Mouse (Mus musculus): ENCODE measurements around the gene Kansl2. TPM values are rescaled to one million over a fixed set of nuclear protein-coding genes. Genes with fewer than 3 reads are reported as not detected.
A peak's percentile ranks its signal among the peaks of the same experiment; 100 is the strongest.

Kansl2 gene
- total and polyA plus RNA-seq, 2 experiments from 2014 or later = 53.3 to 95.1 TPM

DNA sequence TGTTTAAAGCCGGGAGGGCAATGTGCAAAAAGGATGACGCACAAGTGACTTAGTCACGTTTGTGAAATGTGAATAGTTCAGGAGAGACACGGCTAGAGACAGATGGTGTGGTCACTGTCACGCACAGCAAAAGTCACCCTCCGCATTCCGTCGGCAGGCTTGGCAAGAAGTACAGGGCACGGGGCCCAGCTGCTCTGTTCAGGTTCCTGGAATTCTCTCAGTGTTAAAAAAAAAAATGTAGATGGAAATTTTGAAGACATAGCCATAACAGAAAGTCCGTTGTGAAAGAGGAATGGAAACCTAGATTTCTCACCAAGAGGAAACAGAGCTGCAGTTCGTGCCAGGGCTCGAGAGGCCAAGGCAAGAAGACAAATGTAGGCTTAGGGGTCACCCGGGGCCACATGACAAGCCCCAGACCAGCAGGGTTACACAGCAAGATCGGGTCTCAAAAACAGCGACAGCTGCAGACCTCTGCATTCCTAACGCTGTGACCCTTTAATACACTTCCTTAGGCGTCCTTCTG lies 21.2 kb downstream of the Kansl2 start:
- no peak overlapping the region for H3K9ac ChIP-seq (replicated peaks; ENCODE audit: low read length)
- DNase-seq (ENCODE audit: low spot score) = peak; percentile 22
- no peak for TF ChIP-seq CTCF (IDR thresholded peaks at IDR 0.05; ENCODE audit: low read depth)
- H3K9me3 ChIP-seq (ENCODE audit: low read length) = no peaks in the 10 kb centered on the region
- H3K4me1 ChIP-seq (ENCODE audit: insufficient read depth, low read length) = no peaks in the 10 kb centered on the region
- no peak for ATAC-seq
- H3K36me3 ChIP-seq (ENCODE audit: insufficient read depth, low read length) = 0 out of 2 replicates have a peak, but pooled peaks cover 1% of the 10 kb centered on the region
- WGBS = 36% methylated on average over 17 of the region's 17 CpGs
- H3K4me2 ChIP-seq (ENCODE audit: low read depth, low read length) = no peak overlapping the region
- H3K4me3 ChIP-seq (ENCODE audit: low read length) = no peak overlapping the region
- H3K27ac ChIP-seq = no peak overlapping the region
- no peaks in the 10 kb centered on the region for H3K27me3 ChIP-seq (ENCODE audit: insufficient read depth, low read length)

DNA sequence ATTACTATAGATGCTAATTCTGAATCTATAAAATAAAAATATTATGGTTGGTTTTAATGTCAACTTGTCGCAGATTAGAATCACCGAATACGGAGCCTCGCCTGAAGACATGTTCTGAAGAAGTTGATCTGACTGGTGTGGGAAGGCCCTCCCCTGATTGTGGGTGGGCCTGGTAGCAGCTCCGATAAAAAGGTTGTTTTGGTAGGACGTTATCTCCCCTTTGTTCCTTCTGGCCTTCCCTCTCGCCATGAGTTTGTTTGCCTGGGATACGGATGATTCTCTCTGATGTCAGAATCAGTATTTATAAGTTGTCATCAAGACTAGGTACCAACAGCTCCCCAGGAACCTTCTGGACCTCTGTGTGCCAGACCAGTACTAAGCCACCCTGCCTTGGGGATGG lies 21.8 kb downstream of the Kansl2 start:
- ATAC-seq = no peak
- Histone ChIP-seq H3K9ac (replicated peaks; ENCODE audit: low read length) (no peak overlapping the region), H3K36me3 (ENCODE audit: insufficient read depth, low read length) (no peaks in the 10 kb centered on the region), H3K4me2 (ENCODE audit: low read depth, low read length) (no peak overlapping the region), H3K27ac (no peak overlapping the region), H3K27me3 (ENCODE audit: insufficient read depth, low read length) (no peaks in the 10 kb centered on the region), H3K4me3 (ENCODE audit: low read length) (no peak overlapping the region), H3K4me1 (ENCODE audit: insufficient read depth, low read length) (no peaks in the 10 kb centered on the region), H3K9me3 (ENCODE audit: low read length) (no peaks in the 10 kb centered on the region)
- no peak for TF ChIP-seq CTCF (IDR thresholded peaks at IDR 0.05; ENCODE audit: low read depth)
- DNase-seq (ENCODE audit: low spot score) = no peak
- WGBS = 58% methylated on average over 8 of the region's 8 CpGs

- no peak for TF ChIP-seq CTCF (IDR thresholded peaks at IDR 0.05; ENCODE audit: low read depth)
- 40% methylated on average over 13 of the region's 13 CpGs for WGBS
- ATAC-seq = no peak
- H3K27me3 ChIP-seq (ENCODE audit: insufficient read depth, low read length) = no peaks in the 10 kb centered on the region
- H3K4me1 ChIP-seq (ENCODE audit: insufficient read depth, low read length) = no peaks in the 10 kb centered on the region
- peak overlapping the region; percentile 56 for H3K4me2 ChIP-seq (ENCODE audit: low read depth, low read length)
- DNase-seq (ENCODE audit: low spot score) = no peak
- H3K4me3 ChIP-seq (ENCODE audit: low read length) = no peak overlapping the region
- no peak overlapping the region for H3K9ac ChIP-seq (replicated peaks; ENCODE audit: low read length)
- H3K27ac ChIP-seq = no peak overlapping the region
- H3K36me3 ChIP-seq (ENCODE audit: insufficient read depth, low read length) = no peaks in the 10 kb centered on the region
- no peaks in the 10 kb centered on the region for H3K9me3 ChIP-seq (ENCODE audit: low read length)
These were observed 22.6 kb downstream of the Kansl2 start for GRCm38 (mm10) chr15:98511386-98511928.

DNA sequence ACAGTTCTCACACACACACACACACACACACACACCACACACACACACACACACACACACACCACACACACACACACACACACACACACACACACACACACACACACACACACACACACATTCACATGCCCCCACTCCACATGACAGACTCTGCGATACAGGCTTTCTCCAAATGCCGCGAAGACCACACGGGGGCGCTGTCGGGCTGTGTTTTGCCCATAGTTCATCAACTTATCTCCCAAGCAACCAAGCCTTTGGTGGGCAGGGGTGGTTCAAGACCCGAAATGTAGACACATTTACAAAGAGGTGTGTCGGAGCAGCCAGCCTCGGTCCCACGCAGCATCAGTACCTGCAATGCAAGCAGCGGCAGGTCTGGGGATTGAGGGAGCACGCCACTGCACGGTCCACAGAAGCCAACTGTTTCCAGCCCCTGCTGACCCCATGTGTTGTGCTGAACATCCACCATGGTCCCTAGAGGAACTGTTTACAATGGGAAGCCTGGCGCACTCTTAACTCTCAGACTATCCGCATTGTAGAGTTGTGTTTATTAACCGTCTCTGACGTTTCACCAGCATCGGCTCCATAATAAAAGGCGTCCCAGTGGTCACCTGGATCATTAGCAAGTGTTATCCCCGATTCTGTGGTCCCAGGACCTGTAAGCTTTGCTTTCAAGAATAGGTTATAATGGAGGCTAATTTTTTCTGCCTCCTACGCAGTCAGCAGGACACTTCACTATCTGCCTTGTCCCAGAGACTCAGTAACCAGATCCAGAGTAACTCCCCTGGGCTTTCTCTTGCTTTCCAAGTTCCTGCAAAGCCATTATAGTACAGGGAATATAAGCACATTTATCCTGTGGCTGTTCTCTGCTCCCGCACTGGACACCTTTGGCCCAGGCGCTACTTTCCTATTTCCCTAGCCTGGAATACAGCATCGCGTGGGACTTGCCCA lies 23.4 kb downstream of the Kansl2 start:
- TF ChIP-seq CTCF (IDR thresholded peaks at IDR 0.05; ENCODE audit: low read depth) = peak; percentile 87
- Histone ChIP-seq H3K4me3 (ENCODE audit: low read length) (peak overlapping the region; percentile 18; the same call in 1 of the 2 replicates), H3K27ac (no peak overlapping the region), H3K9ac (replicated peaks; ENCODE audit: low read length) (no peak overlapping the region), H3K4me1 (ENCODE audit: insufficient read depth, low read length) (no peaks in the 10 kb centered on the region), H3K4me2 (ENCODE audit: low read depth, low read length) (peak overlapping the region; percentile 56), H3K36me3 (ENCODE audit: insufficient read depth, low read length) (no peaks in the 10 kb centered on the region), H3K27me3 (ENCODE audit: insufficient read depth, low read length) (no peaks in the 10 kb centered on the region), H3K9me3 (ENCODE audit: low read length) (no peaks in the 10 kb centered on the region)
- DNase-seq (ENCODE audit: low spot score) (peak; percentile 88), ATAC-seq (peak; percentile 72)
- 27% methylated on average over 25 of the region's 25 CpGs for WGBS

DNA sequence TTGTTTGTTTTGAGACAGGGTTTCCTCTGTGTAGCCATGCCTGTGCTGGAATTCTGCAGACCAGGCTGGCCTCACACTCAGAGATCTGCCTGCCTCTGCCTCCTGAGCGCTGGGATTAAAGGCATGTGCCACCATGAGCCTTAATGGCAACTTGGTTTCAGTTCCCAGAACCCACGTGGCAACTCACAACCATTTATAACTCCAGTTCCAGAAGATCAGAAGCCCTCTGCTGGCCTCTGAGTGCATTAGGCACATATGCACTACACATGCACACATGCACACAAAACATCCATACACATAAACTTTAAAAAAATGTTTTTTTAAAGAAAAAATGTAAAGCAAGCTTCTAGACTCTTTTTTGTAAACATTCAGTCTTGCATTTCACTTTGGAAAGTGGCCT lies 24.7 kb downstream of the Kansl2 start:
- Histone ChIP-seq H3K36me3 (ENCODE audit: insufficient read depth, low read length) (no peaks in the 10 kb centered on the region), H3K4me3 (ENCODE audit: low read length) (no peak overlapping the region), H3K27me3 (ENCODE audit: insufficient read depth, low read length) (no peaks in the 10 kb centered on the region), H3K9me3 (ENCODE audit: low read length) (no peaks in the 10 kb centered on the region), H3K27ac (no peak overlapping the region), H3K4me1 (ENCODE audit: insufficient read depth, low read length) (no peaks in the 10 kb centered on the region), H3K4me2 (ENCODE audit: low read depth, low read length) (no peak overlapping the region), H3K9ac (replicated peaks; ENCODE audit: low read length) (no peak overlapping the region)
- 51% methylated on average over 2 of the region's 2 CpGs for WGBS
- DNase-seq (ENCODE audit: low spot score) (no peak), ATAC-seq (no peak)
- TF ChIP-seq CTCF (IDR thresholded peaks at IDR 0.05; ENCODE audit: low read depth) = peak; percentile 7; the same call in 1 of the 2 replicates

DNA sequence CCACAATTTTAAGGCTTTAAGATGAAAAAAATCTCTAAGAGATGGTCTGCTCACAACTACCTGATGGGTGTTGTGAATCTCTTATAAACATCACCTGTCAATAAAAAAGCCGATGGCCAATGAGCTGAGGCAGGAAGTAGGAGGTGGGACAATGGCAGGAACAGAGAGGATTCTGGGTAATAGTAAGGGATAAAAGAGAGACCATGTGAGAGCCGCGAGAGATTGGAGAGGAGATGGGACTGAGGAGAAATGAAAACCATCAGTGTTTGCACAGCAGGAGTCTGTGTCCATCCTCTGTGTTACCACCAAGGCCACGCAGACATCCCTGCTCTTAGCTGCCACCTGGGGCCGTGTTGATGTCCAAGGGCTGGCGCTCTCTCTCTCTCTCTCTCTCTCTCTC lies 26.7 kb downstream of the Kansl2 start:
- H3K4me2 ChIP-seq (ENCODE audit: low read depth, low read length) = no peak overlapping the region
- ATAC-seq (no peak), DNase-seq (ENCODE audit: low spot score) (no peak)
- H3K4me3 ChIP-seq (ENCODE audit: low read length) = no peak overlapping the region
- no peaks in the 10 kb centered on the region for H3K36me3 ChIP-seq (ENCODE audit: insufficient read depth, low read length)
- H3K4me1 ChIP-seq (ENCODE audit: insufficient read depth, low read length) = no peaks in the 10 kb centered on the region
- no peaks in the 10 kb centered on the region for H3K9me3 ChIP-seq (ENCODE audit: low read length)
- H3K27ac ChIP-seq = no peak overlapping the region
- no peak for TF ChIP-seq CTCF (IDR thresholded peaks at IDR 0.05; ENCODE audit: low read depth)
- WGBS = 93% methylated on average over 4 of the region's 6 CpGs
- H3K27me3 ChIP-seq (ENCODE audit: insufficient read depth, low read length) = no peaks in the 10 kb centered on the region
- H3K9ac ChIP-seq (replicated peaks; ENCODE audit: low read length) = no peak overlapping the region

All from hindbrain, postnatal 0 days (tissue).